Mouse (Mus musculus) embryo, embryonic 10.5 days (tissue): ENCODE results near the gene Gm45716.

Experiments used
- DNase-seq: peaks from one replicate; pipeline ENCODE4 v3.0.0-alpha.2; 2015; ENCODE audit warnings: low spot score

Gm45716 gene

GRCm38 (mm10) chr11:90187441-90187840 is at the start of gene Gm45716:
TSS of gene Gm45716 (plus strand) at chr11:90187683.
- no peak for DNase-seq

- no peak for DNase-seq
These were observed 45.1 kb upstream of the Gm45716 start for GRCm38 (mm10) chr11:90142393-90142792.

- no peak for DNase-seq
These were observed 44.5 kb upstream of the Gm45716 start for GRCm38 (mm10) chr11:90142936-90143335.

DNA sequence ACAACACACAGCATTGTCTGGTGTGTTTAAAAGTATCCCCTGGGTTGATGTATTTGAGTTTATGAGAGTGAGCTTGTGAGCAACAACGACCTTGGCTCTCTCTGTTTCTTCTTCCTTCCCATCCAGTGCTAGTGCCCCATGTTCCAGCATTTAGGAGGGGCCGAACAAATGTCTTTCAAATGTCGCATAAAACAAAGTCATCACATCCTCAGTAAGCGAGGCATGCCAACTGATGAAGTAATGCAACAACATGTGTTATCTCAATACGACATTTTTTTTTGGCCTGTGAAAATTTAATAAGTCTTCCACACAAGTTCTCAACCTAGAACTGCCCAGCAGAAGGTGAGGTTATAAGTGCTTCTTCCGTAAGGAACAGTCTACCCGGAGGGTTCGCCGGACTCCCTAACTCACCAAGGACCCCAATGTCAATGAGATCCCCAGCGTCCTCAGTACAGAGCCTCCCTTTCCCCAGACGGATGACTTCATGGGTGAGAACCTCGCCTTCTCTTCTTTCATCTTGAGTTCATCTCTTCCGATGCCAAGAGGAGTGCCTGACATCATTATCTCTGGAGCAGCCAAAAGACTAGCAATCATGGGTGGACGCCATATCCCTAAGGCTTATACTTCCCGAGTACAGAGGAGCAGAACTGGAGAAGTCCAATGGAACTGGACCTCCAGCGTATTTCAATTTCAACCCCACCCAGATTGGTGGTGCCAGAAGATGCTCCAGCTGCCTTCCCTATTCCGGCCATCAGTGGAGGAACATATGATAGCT is 41.2 kb upstream of the Gm45716 start:
- no peak for DNase-seq

DNA sequence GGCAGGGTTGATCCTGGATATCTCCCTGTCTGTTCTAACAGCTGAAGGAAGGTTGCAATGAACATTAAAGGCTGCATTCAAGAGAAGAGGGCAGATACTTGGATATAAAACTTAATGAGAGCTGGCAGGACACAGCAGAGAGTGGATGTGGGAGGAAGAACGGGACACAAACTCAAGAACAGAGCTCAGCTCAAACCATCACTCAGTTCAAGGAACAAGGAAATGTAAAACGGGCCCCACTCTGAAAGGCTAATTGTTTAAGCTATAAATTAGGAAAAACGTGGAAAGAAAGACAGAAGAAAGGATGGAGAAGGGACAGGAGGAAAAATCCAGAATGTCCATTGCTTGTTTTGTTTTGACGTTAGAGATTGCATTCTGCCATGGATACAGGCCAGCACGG is 32.4 kb upstream of the Gm45716 start:
- DNase-seq = no peak

- peak; percentile 29 for DNase-seq
These were observed 32.0 kb upstream of the Gm45716 start for GRCm38 (mm10) chr11:90155466-90155865.

GRCm38 (mm10) chr11:90167771-90168170 is 19.7 kb upstream of the Gm45716 start:
- peak; percentile 61 for DNase-seq

DNA sequence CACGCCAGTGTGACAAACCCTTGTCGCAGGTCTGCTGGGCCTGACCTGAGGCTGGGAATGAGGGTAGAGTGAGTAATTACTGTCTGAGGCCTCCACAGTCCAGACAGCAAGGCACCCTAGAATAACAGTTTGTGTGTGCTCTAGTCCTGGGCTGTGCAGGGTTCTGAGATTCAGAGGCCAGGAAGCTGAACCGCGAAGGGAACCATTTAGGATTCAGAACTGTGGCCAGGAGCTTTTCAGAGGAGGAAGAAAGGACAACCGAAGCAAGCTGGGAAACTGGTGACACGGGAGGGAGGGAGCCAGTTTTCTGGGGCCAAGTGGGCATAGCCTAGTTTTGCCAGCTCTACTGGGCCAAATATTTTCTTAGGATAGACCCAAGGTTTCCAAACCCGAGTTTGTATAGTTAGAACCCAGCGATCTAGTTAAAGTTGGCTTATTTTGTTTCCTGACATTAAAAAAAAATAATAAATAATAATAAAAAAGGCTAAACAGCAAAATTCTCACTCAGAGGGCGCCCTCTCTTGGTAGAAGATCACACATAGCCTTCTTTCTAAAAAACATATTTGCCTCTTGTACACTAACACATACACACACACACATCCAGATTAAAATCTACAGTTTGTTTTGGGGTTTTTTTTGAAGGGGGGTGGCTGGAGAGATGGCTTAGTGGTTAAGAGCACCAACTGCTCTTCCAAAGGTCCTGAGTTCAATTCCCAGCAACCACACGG is 19.0 kb upstream of the Gm45716 start:
- DNase-seq = peak; percentile 15

GRCm38 (mm10) chr11:90169200-90170013 is 18.1 kb upstream of the Gm45716 start:
- DNase-seq = no peak

DNA sequence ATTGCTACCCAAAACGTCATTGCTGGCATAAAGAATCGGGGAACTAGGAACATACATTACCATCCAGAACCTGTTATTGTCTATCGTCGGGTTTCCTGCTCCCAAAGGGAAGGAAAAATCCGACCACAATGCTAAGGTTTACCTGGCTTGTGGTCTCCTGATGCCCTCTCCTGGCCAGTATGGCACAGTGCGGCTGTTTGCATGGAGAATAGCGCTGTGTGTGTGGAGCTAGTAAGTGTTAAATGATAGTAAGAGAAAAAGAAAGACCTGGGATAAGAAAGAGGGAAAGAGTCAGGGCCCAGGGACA is 17.5 kb upstream of the Gm45716 start:
- peak; percentile 92 for DNase-seq

DNA sequence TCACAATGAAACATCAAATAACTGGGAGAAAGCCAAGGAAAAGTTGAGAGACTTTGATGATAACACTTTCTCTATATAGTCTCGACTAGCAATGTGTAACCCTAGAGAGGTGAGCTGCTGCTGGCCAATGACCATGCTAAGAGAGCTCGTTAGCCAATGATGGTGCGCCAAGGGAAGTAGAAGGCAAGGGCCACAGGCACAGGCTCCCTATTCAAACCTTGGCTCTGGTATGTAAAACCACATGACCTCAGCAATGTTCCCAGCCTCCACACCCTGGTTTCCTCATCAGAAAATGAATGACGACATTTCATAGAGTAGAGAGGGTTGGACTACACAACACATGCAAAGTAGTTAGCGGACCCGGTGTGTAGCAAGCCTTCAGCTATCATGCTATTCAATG is 15.2 kb upstream of the Gm45716 start:
- DNase-seq = no peak

DNA sequence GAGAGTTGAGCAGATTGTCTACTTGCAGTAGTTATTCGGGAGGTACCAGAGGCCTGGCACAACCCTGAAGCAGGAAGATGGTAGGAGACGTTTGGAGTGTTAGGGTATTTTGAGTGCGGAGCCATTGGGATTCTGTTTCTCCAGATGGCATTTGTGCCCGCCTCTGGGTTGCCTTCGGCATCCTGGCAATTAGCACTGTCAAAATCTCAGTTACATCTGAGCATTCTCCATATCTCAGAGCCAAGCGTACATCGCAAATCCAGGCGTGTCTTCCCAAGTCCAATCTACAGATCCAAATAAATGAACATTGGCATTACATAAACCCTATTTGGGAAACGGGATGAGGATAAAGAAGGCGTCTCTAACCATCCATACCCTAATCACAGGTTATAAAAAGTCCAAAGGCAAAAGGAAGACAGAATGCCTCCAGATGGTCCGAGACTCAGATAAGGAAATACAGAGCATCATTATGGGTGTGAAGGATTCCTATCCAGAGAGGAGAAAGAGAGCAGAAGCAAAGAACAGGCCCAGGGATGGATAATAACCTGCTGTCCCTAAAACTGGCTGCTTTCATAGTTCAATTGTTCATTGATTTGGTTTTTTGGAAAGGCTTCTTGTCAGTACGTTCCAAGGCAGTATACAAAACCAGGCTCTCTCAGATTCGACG is 11.7 kb upstream of the Gm45716 start:
- no peak for DNase-seq

DNA sequence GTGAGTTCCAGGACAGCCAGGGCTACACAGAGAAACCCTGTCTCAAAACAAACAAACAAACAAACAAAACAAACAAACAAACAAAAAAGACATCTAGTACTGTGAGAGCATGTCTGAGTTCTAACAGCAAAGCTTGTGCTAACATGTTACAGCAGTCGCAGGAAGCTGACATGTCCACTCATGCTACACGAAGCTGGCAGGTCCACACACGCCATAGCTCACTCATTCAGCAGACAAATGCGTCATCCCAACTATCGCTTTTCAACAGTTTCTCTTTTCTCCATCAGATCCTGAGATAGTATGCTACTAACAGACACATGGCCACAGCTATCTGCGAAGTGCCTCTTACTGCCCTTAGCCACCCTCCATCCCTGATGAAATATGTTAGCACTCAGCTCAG is 10.1 kb upstream of the Gm45716 start:
- DNase-seq = no peak

- peak; percentile 68 for DNase-seq
These were observed 4.1 kb upstream of the Gm45716 start for GRCm38 (mm10) chr11:90183361-90183760.

DNA sequence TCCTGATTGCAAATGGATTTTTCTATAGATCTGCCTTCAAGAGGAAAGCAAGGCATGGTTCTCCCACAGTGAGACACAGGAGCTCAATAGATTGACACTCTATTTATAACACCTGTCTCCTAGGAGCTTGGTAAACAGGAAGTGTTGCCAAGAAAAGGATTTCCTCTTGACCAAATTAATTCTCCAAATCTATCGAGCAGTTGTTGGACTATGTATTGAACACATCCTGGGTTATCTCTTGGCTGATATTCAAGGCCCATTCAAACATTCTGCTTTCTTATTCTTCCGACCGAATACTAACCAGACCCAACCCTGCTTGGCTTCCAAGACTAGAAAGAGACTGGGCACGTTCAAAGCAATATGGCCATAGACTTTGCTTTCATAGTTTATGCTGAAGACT is 2.7 kb upstream of the Gm45716 start:
- no peak for DNase-seq

- no peak for DNase-seq
These were observed 2.7 kb downstream of the Gm45716 start for GRCm38 (mm10) chr11:90190156-90190555.

GRCm38 (mm10) chr11:90194946-90195345 is 7.5 kb downstream of the Gm45716 start:
- DNase-seq = no peak

- no peak for DNase-seq
These were observed 8.5 kb downstream of the Gm45716 start for GRCm38 (mm10) chr11:90195756-90196520.

- DNase-seq = no peak
These were observed 9.2 kb downstream of the Gm45716 start for GRCm38 (mm10) chr11:90196521-90197215.

DNA sequence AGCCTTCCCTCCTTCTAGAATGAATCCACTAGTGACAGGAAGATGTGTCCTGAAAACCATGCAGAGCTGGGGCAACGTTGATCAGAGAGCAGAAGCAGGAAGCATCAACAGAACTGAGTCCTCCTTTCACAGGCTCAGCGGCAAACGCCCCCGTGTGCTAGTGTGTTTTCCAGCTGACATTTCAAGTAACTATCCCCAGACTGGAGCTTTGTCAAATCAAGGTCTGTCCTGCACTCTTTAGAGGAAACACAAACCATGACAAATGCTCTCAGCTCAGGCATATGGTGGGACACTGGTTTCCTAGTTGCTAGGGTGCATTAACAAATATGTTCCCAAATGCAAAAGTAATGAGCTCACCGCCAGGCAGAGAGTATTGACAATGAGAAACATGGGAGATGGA is 10.6 kb downstream of the Gm45716 start:
- DNase-seq = peak; percentile 18

DNA sequence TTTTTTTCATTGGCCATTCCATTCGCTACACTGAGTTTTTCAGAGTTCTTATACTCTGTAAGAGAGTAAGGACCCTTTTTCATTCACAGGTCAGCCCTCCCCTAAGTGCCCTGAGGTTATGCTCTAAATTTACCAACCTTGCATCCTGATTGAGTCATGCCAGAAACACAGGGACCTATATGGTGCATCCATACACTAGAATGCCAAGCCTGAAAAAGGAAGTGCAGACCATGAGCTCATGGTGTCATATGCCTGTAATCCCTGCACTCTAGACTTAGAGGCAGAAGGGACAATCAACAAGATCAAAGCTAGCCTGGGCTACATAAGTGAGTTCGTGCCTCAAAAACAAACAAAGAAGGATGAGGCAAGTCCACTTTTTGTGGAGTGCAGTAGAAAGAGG is 13.3 kb downstream of the Gm45716 start:
- no peak for DNase-seq
